Mouse (Mus musculus) frontal cortex, adult (tissue): Measurements from ENCODE around the gene Klhl18.
"Not testable (repeated sequence)": the region's sequence is repeated elsewhere in the genome, so short reads cannot be mapped to it uniquely, and the experiment has no call there.

Experiments used
- ATAC-seq: cut with Nextera tagmentation; 2 replicates; pipeline ENCODE4 v1.9.2; 2017; ENCODE audit warnings: mild to moderate bottlenecking, moderate library complexity, mixed read lengths; ENCODE audit not compliant: low TSS enrichment

Gene Klhl18

DNA sequence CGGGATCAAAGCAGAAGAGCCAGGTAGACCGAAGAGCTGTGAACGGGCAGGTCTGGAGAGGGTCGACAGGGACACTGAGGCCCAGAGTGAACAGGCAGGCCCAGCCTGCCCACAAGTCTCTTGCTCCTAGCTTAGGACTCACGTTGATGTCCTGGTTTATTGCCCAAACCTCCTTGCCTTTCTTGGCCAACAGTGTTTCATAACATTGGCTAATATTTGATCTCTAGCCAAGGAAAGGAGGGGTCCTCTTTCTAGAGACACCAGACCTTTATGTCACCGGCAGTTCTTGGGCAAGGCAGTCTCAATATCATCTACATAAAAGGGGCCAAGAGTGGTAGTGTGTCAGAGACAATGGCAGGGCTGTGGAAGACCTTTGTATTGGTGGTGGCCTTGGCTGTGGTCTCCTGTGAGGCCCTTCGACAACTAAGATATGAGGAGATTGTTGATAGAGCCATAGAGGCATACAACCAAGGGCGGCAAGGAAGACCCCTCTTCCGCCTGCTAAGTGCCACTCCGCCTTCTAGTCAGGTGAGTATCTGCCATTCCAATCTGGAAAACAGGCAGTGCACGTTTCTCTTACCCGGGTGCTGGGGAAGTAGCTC, 56.9 kb downstream of the Klhl18 start, which contains the start of gene Ngp:
Gene Ngp (plus strand): TSS at position 237 of the 602 bp plus-strand sequence.
- no peak for ATAC-seq

DNA sequence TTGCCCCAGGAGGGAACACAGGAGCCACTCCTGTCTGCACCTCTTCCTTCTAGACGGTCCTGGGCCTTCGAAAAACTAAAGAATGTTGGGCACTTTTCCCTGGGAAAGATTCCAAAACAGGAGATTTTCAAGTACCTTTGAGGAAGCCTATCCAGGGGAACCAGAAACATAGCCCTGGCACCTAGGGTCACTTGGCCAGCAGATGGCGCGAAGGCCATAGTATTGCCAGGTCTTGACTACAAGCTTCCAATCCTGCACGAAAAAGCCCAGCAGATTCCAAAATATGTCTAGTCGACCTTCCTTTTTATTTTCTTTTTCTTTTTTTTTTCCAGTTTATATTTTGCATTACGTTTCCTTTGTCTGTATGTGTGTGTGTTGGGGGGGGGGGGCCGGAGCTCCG, 62.7 kb downstream of the Klhl18 start:
- no peak for ATAC-seq

DNA sequence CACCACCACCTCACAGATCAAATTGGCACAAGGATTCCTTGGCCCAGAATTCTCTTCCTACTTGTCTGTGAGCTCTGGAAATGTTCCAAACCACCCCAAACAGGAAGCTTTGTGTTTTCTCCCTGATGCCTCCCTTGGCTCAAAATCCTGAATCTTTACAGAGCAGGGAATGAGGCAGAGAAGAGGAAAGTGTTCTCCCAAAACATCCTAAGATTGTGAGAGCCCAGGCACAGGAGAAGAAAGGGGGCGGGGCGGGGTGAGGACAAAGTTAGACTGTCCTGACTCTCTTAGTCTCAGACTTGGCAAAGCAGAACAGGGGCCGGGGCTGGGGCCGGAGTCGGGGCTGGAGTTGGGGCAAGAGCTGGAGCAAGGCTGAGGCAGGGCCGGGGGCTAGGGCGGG, 63.6 kb downstream of the Klhl18 start:
- no peak for ATAC-seq

DNA sequence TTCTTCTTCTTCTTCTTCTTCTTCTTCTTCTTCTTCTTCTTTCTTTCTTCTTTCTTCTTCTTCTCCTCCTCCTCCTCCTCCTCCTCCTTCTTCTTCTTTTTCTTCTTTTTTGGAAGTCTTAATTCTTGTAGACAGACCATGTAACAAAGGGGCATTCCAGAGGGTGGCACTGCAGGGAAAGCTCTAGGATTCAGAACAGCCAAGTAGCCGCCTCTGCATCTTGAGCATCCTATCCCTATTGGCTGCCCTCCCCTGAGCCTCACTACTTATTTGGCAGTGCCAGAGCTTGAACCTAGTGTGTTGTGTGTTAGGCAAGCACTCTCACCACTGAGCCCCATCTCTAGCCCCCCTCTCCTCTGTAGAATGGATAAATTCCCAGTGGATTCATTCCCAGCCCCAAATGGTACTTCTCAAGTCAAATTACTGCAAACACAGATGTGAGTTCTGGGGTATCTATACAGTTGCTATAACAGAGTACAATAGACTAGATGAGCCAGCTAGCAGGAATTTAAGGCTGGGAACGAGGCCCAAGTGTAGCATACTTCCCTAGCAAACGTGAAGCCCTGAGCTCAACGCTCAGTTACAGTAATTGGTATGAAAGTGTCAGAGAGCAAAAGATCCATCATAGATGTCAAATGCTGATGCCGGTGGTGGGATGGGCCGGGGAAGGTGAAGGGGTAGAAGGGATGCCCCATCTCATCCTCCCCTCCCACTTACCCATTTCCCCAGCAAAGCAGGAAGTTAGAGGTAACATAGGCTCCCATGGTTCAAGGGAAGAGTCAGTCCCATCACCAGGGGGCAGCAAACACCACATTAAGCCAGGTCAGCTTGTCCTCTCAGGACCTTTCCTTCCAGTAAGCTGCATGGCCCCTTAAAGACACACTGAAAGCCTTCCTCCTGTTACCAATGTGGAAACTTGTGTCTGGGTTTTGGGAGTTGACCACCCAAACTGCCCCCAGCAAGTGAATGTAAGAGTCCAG, 65.3 kb downstream of the Klhl18 start:
- 0 out of 2 replicates have a peak, but pooled peaks have one; percentile 29 for ATAC-seq

DNA sequence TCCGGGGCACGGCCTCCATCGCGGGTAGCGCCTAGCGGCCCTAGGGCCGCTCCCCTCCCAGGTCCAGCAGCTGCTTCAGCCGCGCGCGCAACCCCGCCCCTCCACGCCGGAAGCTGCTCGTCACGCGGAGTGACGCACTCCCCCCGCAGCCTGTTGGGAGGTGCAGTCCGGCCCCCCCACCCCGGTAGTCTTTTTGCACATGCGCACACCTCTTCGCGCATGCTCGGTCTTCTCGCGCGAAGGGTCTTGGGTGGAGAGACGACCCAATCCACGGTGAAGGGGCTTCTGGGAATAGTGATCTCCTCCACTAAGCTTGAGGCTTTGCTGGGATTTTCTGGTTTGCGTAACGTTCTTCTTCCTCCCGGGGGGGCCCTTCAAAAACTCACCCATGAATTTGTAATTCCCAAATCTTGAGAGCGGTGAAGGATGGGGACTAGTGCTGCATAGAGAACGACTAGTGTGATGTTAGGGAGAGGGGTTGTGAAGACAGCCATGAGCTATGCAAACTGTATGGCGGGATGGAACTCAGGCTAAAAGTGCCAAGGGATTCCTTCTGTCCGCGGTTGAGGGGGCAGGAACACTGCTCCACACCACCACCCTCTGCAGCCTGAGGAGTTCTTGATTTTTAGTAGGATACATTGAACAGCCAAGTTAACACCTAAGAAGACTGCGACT, 68.3 kb downstream of the Klhl18 start, which contains the start of gene Ptpn23:
Gene Ptpn23 (minus strand): TSS at position 115 of the 675 bp plus-strand sequence.
- peak; percentile 92 for ATAC-seq

- ATAC-seq = peak; percentile 68
Measured at GRCm38 (mm10) chr9:110407311-110408098, 69.0 kb downstream of the Klhl18 start.

- not testable (repeated sequence) for ATAC-seq
Measured at GRCm38 (mm10) chr9:110403240-110403639, 73.3 kb downstream of the Klhl18 start.

DNA sequence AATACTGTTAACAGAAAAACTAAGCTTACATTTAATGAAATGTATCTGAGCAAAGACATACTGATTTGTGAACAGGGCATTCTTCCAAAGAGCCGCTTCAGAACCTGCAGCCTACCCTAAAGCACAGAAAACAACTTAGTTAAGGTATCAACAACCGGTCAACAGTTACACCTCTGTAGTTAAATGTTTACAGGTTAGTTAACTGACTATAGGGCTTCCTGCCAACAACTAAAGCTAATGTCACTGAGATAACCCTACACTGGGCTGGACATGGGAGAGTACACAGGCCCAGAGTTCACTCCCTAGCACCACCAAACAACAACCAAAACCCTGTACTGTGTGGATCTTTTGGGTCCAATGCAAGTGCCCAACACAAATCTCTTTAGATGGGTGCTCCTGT, 73.8 kb downstream of the Klhl18 start:
- no peak for ATAC-seq

DNA sequence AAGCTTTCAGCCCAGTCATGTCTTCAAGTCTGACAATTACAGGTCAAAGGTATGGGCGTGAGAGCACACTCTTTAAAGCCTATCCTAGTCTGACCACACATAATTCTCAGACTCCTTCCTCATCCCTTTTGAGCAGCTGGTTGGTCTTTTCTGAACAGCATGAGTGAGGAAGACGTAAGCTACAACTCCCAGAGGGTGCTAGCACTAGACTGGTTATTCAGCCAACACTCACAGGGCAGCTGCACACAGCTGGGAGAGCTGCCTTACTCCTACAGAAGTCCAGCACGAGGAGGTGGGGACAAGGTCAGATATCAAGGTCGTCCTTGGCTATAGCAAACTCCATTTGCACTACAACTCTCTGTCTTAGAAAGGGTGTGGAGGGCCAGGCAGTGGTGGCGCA, 75.8 kb downstream of the Klhl18 start:
- ATAC-seq = peak; percentile 31; the same call in 1 of the 2 replicates

GRCm38 (mm10) chr9:110393295-110393694, 83.2 kb downstream of the Klhl18 start:
- ATAC-seq = no peak

DNA sequence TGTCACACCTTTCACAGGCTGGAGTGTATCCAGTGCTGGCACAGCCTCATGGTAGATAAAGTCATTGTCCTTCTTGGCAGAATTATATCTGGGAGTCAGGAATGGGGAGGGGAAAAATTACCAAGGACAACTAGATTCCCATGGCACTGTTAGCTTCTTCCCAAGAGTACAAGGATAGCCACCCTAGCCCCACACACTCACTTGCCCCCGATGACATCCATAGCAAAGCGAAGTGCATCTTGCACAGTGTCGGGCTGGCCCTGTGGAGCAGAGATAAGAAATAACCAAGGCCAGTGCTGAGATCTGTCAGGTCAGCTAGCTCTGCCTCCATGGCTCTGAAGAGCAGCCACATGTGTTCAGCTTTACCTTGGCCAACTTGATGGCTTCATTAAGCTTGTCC, 85.7 kb downstream of the Klhl18 start:
- ATAC-seq = no peak

GRCm38 (mm10) chr9:110388011-110388410, 88.5 kb downstream of the Klhl18 start:
- no peak for ATAC-seq

DNA sequence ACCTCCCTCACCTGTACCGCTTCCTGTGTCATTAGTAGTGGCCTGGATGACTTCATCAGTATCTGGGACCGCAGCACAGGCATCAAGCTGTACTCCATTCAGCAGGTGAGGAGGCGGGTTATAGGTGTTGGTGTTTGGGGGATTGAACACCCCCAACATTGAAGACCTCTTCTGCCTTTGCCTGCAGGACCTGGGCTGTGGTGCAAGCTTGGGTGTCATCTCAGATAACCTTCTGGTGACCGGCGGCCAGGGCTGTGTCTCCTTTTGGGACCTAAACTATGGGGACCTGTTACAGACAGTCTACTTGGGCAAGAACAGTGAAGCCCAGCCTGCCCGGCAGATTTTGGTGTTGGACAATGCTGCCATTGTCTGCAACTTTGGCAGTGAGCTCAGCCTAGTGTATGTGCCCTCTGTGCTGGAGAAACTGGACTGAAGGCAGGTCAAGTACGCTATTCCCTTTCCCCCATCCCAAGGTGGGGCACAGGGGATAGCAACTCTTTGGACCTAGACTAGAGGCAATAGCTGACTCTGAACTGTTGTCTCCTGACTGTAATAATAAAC, 92.0 kb downstream of the Klhl18 start:
- ATAC-seq = no peak

DNA sequence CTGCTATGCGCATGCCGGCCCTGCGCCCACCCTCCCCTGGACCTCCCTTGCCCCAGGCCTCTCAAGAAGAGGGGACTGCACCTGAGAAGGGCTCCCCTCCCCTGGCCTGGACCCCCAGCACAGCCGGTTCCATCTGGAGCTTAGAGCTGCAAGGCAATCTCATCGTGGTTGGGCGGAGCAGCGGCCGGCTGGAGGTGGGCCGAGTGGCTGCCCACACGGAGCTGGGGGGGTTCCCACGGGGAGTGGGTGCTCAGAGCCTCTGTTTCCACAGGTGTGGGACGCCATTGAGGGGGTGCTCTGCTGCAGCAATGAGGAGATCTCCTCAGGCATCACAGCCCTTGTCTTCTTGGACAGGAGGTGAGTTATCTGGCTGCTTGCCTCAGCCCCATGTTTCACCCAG, 95.2 kb downstream of the Klhl18 start:
- no peak for ATAC-seq

- ATAC-seq = no peak
Measured at GRCm38 (mm10) chr9:110380662-110381061, 95.8 kb downstream of the Klhl18 start.

DNA sequence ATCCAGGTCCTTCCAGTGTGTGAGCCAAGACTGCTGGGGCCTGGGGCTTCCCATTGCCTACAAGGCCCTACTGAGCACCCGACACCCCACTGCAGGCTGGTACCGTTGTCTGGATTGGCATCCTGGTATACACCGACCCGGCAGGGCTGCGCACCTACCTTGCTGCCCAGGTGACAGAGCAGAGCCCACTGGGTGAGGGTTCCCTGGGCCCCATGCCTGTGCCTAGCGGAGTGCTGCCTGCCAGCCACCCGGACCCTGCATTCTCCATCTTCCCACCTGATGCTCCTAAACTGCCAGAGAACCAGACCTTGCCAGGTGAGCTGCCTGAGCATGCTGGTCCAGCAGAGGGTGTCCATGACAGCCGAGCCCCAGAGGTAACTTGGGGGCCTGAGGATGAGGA, 97.1 kb downstream of the Klhl18 start:
- no peak for ATAC-seq

DNA sequence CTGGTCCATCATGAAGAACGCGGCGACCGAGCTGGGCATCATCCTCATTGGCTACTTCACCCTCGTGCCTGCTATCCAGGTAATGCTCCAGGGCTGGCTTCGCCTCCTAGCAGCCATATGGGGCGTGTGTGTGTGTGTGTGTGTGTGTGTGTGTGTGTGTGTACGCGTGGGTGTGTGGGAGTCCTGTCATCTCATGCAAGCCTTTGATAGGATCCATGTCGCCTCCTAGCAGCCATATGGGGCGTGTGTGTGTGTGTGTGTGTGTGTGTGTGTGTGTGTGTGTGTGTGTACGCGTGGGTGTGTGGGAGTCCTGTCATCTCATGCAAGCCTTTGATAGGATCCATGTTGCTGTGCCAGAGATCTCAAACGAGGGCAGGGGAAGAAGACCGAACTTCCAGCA, 98.8 kb downstream of the Klhl18 start:
- ATAC-seq = peak; percentile 36
